Mouse (Mus musculus): ENCODE measurements around the gene Grm2.

Grm2 gene

DNA sequence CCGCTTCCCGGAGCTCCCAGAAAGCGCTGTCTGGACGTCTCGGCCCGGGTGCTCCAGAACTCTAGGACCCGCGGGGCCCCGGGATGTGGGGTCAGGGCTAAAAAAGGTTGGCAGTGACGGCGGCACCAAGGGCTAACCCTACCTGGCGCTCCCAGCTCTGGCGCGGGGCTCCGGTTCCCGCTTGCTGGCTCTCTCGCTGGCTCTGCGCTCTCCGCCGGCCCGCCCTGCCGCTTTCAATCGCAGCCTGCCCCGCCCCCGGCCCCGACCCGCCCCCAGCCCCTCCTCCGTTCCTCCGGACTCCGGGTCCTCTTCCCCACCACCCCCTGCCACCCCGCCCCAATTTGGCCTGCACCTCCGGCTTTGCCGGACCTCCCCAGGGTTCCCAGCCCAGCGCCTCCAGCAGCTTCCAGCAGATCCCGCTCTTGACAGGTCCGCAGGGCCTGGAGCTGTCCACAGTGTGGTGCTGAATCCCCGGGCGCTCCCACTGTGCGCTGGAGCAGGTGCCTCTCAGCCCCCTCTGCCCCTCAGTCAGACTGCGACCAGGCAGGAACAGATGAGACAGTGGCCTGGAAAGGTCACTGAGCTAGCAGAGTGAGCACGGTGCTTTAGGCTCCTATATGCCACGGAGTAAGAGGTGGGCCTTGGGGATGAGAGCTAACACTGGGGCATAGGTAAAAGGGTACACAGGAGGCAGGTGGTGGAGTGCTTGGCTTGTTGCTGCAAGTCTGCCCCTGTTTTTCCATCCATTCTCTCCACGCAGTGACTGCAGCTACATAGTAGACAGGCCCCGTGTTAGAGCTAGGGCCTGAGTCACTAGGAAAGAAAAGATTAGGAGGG is at the start of gene Grm2:
Gene Grm2 (minus strand): TSS at position 199 of the 837 bp plus-strand sequence.
- in situ Hi-C loops (cut with MboI, MseI): no loop called here

GRCm38 (mm10) chr9:106692973-106693481 is 37.1 kb upstream of the Grm2 start:
- in situ Hi-C loops (cut with MboI, MseI): no loop called here

GRCm38 (mm10) chr9:106688834-106689233 is 33.0 kb upstream of the Grm2 start:
- in situ Hi-C loops (cut with MboI, MseI): loop anchor here (5.0 to 10.0 kb wide), 3 partner anchors 128 to 956 kb away; partner anchors contain the start of gene Rbm15b

DNA sequence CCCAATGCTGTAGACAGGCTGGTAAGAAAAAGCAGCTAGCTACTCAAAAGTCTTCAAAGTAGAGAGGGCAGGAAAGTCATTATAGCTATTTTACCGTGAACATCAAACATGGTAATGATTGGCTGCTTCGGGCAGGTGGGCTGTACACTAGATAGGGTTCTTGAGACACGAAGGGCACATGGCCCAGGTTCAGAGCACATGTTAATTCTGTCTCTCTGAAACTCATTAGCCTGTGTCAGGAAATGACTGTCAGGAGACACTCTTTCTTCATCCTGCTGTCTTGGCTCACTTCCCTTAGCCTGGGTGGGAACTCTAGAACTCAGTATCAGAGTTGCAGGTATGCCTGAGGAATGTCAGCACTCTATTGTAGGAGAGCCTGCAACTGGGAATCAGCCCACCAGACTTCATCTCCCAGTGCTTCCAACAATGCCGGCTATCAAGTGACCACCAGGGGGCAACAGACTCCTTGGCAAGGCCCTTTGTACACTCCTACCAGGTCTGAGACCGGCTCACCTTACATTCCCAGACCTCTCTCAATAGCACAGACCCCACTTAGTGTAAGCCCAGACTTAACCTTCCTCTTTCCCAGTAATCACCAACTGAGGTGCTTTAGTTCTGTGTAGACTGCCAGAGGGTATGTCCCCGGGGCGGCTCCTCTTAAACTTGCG is 31.2 kb upstream of the Grm2 start:
- in situ Hi-C loops (cut with MboI, MseI): loop anchor here (5.0 to 10.0 kb wide), 3 partner anchors 130 to 958 kb away; partner anchors contain the start of gene Rbm15b

GRCm38 (mm10) chr9:106685249-106686101 is 29.6 kb upstream of the Grm2 start, which contains the start of gene Tex264:
TSS of gene Tex264 (minus strand) at chr9:106685927.
- in situ Hi-C loops (cut with MboI, MseI): loop anchor here (5.0 to 10.0 kb wide), 3 partner anchors 132 to 959 kb away; partner anchors contain the start of gene Rbm15b

GRCm38 (mm10) chr9:106684918-106685248 is 29.0 kb upstream of the Grm2 start:
- in situ Hi-C loops (cut with MboI, MseI): loop anchor here (5.0 to 10.0 kb wide), 3 partner anchors 132 to 960 kb away; partner anchors contain the start of gene Rbm15b

DNA sequence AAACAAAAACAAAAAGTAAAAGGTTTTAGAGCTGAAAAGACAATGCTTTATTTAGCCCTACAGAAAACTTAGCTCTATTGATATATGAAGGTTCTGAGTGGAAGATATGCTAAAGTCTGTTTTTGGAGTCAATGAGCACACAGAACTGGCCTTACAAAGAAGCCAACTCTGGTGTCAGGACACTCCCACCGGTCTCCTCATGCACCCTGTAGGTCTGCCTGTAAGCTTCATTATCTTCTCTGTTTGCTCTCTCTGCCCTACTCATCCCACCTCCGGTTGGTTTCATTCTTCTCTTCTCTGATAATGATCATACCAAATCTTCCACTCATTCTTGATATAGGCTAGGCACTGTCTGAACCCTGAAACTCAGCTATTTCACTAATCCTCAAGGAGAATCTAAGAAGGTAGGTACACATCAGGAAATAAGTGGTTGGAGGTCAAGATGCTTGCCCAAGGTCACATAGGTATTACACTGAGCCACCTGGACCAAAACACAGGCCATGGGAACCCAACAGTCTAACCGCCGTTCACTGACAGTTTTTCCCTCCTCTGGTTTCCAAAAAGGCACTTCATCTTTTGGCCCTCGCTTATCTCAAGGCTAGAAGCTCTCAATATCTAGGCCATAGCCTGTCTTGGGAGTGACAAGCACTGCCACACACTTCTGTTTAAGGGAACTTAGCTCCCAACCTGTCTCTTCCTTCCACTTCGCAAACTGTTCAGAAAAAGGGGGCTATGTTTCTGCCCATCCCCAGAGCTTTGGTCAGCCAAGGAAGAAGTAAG is 28.4 kb upstream of the Grm2 start:
- in situ Hi-C loops (cut with MboI, MseI): loop anchor here (10.0 kb wide), 2 partner anchors 201 to 961 kb away; partner anchors contain the start of gene Rbm15b

DNA sequence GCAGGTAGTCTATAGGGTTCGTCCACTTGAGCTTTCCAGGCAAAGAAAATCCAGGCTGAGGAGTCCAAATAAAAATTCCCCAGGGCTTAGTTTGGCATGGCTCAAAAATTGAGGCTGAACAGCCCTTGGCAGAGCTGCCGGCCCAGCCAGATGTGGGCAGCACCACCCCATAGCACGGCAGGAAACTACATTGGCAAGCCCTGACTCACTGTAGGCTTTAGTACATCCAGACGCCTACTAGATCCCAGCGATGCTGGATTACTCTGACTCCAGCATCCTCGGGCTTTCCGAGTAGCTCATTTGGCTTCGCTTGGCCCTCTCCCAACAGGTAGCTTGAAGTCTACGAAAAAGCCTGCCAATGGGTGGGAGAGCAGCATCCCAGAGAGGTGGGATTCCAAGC is 25.1 kb upstream of the Grm2 start:
- in situ Hi-C loops (cut with MboI, MseI): loop anchor here (10.0 kb wide), 2 partner anchors 204 to 964 kb away; partner anchors contain the start of gene Rbm15b

- in situ Hi-C loops (cut with MboI, MseI): no loop called here
These were observed 22.4 kb upstream of the Grm2 start for GRCm38 (mm10) chr9:106678242-106678641.

DNA sequence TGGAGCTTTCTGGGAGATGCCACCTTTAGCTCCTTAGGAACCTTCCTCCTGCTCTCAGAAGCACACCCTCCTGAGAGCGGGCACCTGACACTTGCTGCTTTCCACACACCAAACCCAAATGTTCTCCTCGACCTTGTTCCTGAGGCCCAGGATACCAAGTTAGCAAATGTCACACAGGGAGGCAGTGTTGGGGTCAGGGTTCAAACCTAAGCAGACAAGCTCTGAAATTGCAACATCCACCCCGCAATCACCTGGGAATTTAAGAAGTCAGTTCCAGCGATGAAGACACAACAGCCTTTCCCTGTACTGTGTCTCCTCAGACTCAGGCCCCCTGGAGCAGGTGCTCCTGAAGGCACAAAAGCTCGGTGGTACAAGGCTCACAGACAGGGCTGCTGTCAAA is 21.8 kb upstream of the Grm2 start:
- in situ Hi-C loops (cut with MboI, MseI): no loop called here

DNA sequence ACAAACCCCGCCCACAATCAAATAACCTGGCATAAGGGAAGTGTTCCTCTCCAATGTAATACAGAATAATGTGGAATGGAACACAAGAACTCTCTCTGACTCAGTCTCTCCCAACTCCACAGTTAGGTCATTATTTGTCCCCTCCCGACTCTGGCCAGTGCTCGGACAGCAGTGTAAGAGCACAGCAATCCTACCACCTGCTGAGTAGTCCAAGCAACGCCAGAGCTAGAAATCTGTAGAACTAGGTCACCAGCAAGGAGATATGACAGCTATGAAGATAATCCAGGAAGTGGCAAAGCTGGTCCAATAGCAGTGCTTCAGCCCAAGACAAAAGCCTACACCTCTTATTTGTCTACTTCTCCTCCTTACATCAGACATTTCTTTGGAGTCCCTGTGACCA is 20.7 kb upstream of the Grm2 start:
- in situ Hi-C loops (cut with MboI, MseI): no loop called here

DNA sequence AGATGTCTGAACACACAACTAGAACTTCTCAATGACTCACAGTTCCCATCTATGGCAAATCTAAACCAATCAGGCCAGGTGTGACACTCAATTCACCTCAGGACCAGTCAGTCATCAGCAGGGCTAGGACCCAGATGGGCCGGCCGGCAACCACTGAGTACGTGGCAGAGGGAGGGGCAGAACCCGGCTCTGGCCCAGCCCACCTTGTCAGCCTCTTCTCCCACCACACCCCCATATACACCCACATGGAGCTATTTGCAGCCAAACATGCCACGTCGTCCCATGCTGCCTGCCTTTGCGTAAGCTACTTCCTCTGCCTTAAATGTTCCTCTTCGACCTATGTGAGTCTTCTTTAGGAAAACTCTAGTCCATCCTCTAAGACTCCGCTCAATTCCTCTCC is 20.1 kb upstream of the Grm2 start:
- in situ Hi-C loops (cut with MboI, MseI): no loop called here

DNA sequence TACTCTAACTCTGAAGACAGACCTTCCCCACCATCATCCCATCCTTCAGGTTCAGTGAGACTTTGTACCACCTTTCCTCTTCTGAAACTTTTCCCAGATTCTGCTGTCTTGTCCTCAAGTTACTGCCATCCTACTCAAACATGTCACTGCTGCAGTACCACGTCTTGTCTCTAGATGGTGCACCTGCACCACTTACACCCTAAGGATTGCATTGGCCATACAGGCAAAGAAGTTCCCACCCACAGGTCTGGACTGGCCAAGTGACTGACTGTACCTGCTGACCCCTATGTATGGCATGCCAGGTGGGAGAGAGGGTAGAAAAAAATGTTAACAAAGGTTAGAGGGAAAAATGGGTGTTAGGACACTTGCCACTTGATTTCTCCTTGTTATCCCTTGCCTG is 19.6 kb upstream of the Grm2 start:
- in situ Hi-C loops (cut with MboI, MseI): no loop called here

- in situ Hi-C loops (cut with MboI, MseI): no loop called here
These were observed 18.0 kb upstream of the Grm2 start for GRCm38 (mm10) chr9:106673860-106674259.

- in situ Hi-C loops (cut with MboI, MseI): no loop called here
These were observed 9.0 kb upstream of the Grm2 start for GRCm38 (mm10) chr9:106664856-106665255.

- in situ Hi-C loops (cut with MboI, MseI): no loop called here
These were observed 8.6 kb upstream of the Grm2 start for GRCm38 (mm10) chr9:106664433-106664832.

DNA sequence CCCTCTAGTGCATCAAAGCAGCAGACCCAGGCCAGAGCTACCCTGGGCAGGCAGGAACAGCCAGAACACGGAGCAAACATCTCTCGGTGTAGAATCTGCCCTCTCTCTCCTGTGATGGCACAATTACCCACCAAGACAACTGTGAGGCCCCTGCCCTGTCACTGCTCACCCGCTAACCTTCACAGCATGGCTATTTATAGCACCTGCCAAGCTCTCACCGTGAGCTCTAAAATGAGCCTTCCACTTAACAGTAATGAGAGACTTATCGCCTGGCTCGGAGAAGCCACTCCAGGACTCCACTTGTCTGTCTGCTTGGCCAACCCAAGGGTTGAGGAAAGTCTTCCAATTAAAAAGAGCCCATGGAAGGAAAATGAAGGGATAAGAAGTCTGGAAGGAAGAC is 7.3 kb upstream of the Grm2 start:
- in situ Hi-C loops (cut with MboI, MseI): no loop called here

GRCm38 (mm10) chr9:106659935-106660334 is 4.1 kb upstream of the Grm2 start:
- in situ Hi-C loops (cut with MboI, MseI): no loop called here

DNA sequence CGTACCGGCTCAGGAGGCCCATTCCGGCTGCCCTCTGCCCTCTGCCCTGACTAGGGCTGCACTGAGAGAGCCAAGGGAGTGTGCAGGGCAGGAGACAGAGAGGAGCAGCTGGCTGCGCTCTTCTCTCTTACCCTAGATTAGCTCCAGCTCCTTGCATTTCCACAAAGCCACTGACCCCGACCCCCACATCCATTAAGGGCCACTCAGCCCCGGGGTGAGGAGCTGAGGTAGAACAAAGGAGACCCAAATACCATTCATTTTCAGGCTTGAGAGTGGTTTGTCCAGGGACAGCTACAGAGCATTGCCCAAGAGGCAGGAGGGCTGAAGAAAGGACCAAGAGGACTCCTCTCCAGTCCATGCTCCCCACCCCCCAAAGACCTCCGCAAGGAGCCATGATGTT is 3.6 kb upstream of the Grm2 start:
- in situ Hi-C loops (cut with MboI, MseI): no loop called here

DNA sequence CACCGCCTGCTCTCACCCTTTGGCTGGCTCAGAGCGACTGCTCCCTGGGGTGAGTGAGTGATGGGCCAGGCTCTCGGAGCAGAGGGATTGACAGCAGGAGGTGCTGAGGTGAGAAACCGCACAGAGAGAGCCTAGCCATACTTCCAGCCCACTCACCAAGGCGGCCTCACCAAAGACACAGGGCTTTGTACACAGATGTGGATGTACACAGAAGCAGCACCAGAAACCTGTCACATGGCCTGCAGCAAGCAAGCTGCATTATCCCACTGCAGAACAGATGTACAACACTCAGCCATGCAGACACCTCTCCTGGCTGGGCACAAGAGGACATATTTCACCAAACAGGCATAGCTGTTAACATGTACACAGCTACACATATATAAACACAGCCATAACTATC is 1.7 kb upstream of the Grm2 start:
- in situ Hi-C loops (cut with MboI, MseI): no loop called here

GRCm38 (mm10) chr9:106656820-106657219 is 938 bp upstream of the Grm2 start:
- in situ Hi-C loops (cut with MboI, MseI): no loop called here

Measured in T-helper 1 cell (primary cell).